Comparison of ENCODE assay signal across 21 mouse cellular contexts in the genomic region with DNA sequence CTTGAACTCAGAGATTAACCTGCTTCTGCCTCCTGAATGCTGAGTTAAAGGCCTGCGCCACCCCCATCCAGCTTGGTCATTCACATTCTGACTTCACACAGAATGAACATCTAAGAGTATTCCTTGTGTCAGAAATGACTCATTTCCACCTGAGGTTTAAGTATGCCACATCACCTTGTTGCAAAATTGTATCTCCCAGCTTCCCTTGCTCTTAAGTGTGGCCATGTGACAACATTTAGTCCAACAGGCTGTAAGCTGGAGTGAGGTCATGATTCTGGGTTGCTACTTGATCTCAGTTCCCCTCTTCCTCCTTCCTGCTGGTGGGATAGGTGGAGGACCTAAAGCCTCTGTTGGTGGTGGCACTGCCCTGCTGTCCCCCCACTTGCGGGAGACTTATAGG.
"Had no signal": no experiment of that assay in that cellular context is flagged by ENCODE, and none has a peak within 500 bp of the region (broad histone marks: within the 10 kb centered on the region; RNA-seq: fewer than 3 reads in every experiment).

No protein-coding gene starts in this region.

- H3K4me1 ChIP-seq: liver, embryonic 13.5 days; liver, embryonic 15.5 days; midbrain, embryonic 10.5 days had no signal

- H3K27ac ChIP-seq: liver, embryonic 13.5 days; liver, embryonic 15.5 days; midbrain, embryonic 10.5 days; neural tube, embryonic 13.5 days; neural tube, embryonic 15.5 days had no signal

- H3K9me3 ChIP-seq: liver, embryonic 15.5 days; midbrain, embryonic 10.5 days; neural tube, embryonic 13.5 days; neural tube, embryonic 15.5 days had no signal

- ATAC-seq: midbrain, embryonic 16.5 days had no signal

- H3K4me3 ChIP-seq: liver, embryonic 13.5 days; liver, embryonic 15.5 days; midbrain, embryonic 10.5 days; myocyte; neural tube, embryonic 13.5 days; neural tube, embryonic 15.5 days had no signal

- H3K4me2 ChIP-seq: liver, embryonic 11.5 days; liver, embryonic 13.5 days; liver, embryonic 15.5 days; neural tube, embryonic 13.5 days; neural tube, embryonic 15.5 days had no signal

- H3K27me3 ChIP-seq: liver, embryonic 13.5 days; neural tube, embryonic 13.5 days; neural tube, embryonic 15.5 days had no signal

- H3K36me3 ChIP-seq: liver, embryonic 13.5 days; liver, embryonic 15.5 days; midbrain, embryonic 10.5 days; neural tube, embryonic 13.5 days; neural tube, embryonic 15.5 days had no signal

- DNase-seq: liver; liver, embryonic 13.5 days; lung, adult 18-20 months; lung, postnatal 10 days; lung, postnatal 4 days; midbrain, embryonic 14.5 days; retina, postnatal 1 day; right cerebral cortex, adult 18-20 months; right cerebral cortex, postnatal 25 days; right cerebral cortex, postnatal 4 days; spleen, adult 18-20 months; thymus, adult 18-20 months; thymus, postnatal 14 days; thymus, postnatal 36 days had no signal

- H3K9ac ChIP-seq: liver, embryonic 13.5 days; liver, embryonic 15.5 days; neural tube, embryonic 13.5 days; neural tube, embryonic 15.5 days had no signal
